Mouse (Mus musculus) embryonic facial prominence, embryonic 14.5 days (tissue): ENCODE data around the gene Ubtf. TPM values are rescaled to one million over a fixed set of nuclear protein-coding genes. Genes with fewer than 3 reads are reported as not detected.

Source experiments
- ATAC-seq: fragments of 200-750 bp; cut with Nextera tagmentation; 2 replicates; pipeline ENCODE4 v1.8.0; 2017; ENCODE audit warnings: low read depth, moderate number of reproducible peaks, moderate TSS enrichment
- DNase-seq: peaks from one replicate; pipeline ENCODE4 v3.0.0-alpha.2; 2015; ENCODE audit warnings: low spot score
- H3K27ac ChIP-seq: fragments of 300-500 bp; sonication (generic); replicated peaks from 2 replicates; pipeline ENCODE4 v1.5.1; 2014; ENCODE audit warnings: low read depth, mild to moderate bottlenecking, low read length, moderate library complexity
- H3K27me3 ChIP-seq: fragments of 300-500 bp; sonication (generic); replicated peaks from 2 replicates; pipeline ENCODE4 v1.6.1; 2014; ENCODE audit warnings: low read length; ENCODE audit not compliant: control insufficient read depth, insufficient read depth
- H3K36me3 ChIP-seq: fragments of 300-500 bp; sonication (generic); 2 replicates; pipeline ENCODE4 v1.6.1; 2014; ENCODE audit warnings: low read length, mixed read lengths; ENCODE audit not compliant: control insufficient read depth, insufficient read depth
- H3K4me1 ChIP-seq: fragments of 300-500 bp; sonication (generic); 2 replicates; pipeline ENCODE4 v1.6.1; 2014; ENCODE audit warnings: antibody characterized with exemption, low read length; ENCODE audit not compliant: control insufficient read depth, insufficient read depth
- H3K4me2 ChIP-seq: fragments of 300-500 bp; sonication (generic); 2 replicates; pipeline ENCODE4 v1.6.1; 2014; ENCODE audit warnings: low read depth, mild to moderate bottlenecking, low read length, moderate library complexity, mixed read lengths
- H3K4me3 ChIP-seq: fragments of 300-500 bp; sonication (generic); 2 replicates; pipeline ENCODE4 v1.5.1; 2014; ENCODE audit warnings: low read depth, mild to moderate bottlenecking, low read length
- H3K9ac ChIP-seq: fragments of 300-500 bp; sonication (generic); 2 replicates; pipeline ENCODE4 v1.6.1; 2014; ENCODE audit warnings: low read depth, mild to moderate bottlenecking, low read length, moderate library complexity, mixed read lengths
- H3K9me3 ChIP-seq: fragments of 300-500 bp; sonication (generic); 2 replicates; pipeline ENCODE4 v1.6.1; 2016; ENCODE audit warnings: low read length; ENCODE audit not compliant: control insufficient read depth
- WGBS: fragments of 180-500 bp; shearing (Covaris S2); extraction: QIAGEN DNeasy Blood & Tissue Kit; methylation state at CpG from one replicate; pipeline ENCODE4 v1.1.7; 2014; 5-methylcytosine and 5-hydroxymethylcytosine counted together
- polyA plus RNA-seq: library from polyadenylated mRNA; unstranded; fragments of >200 nt; fragmentation: Nextera tagmentation; extraction: Ambion mirVana; gene quantifications from 2 replicates; pipeline ENCODE4 v1.2.1, GENCODE M21; 2014

Gene Ubtf
- polyA plus RNA-seq, 1 experiment from 2014 or later, result 73.3 TPM

DNA sequence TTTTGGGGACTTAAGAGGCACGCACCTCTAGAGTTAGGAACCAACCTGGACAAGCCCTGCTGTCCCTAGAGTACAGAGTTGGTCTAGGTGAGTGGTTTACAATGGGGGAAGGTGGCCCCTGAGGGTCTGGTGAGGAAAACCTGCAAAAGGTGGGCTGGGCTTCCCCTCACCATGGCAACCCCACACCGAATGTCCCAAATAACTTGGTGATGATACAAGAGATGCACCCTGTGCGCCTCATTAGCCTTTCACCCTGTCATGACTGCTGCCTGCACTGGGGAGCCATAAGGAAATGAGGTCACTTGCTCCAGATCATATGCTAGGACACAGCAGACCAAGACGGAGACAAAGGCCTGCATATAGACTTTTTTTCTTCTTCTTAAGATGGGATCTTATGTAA lies 30.9 kb upstream of the Ubtf start:
- no peaks in the 10 kb centered on the region for H3K9me3 ChIP-seq
- H3K4me2 ChIP-seq, result no peak overlapping the region
- no peaks in the 10 kb centered on the region for H3K27me3 ChIP-seq
- no peak overlapping the region for H3K27ac ChIP-seq
- H3K4me3 ChIP-seq, result no peak overlapping the region
- no peaks in the 10 kb centered on the region for H3K4me1 ChIP-seq
- no peak overlapping the region for H3K9ac ChIP-seq
- ATAC-seq (no peak), DNase-seq (no peak)
- H3K36me3 ChIP-seq, result no peaks in the 10 kb centered on the region
- WGBS, result 82% methylated on average over 4 of the region's 4 CpGs

GRCm38 (mm10) chr11:102349189-102349954 lies 29.8 kb upstream of the Ubtf start:
- no peak overlapping the region for H3K4me3 ChIP-seq
- H3K27ac ChIP-seq, result no peak overlapping the region
- ATAC-seq (no peak), DNase-seq (no peak)
- no peaks in the 10 kb centered on the region for H3K4me1 ChIP-seq
- 87% methylated on average over 3 of the region's 3 CpGs for WGBS
- no peaks in the 10 kb centered on the region for H3K9me3 ChIP-seq
- no peak overlapping the region for H3K4me2 ChIP-seq
- no peak overlapping the region for H3K9ac ChIP-seq
- H3K36me3 ChIP-seq, result no peaks in the 10 kb centered on the region
- no peaks in the 10 kb centered on the region for H3K27me3 ChIP-seq

DNA sequence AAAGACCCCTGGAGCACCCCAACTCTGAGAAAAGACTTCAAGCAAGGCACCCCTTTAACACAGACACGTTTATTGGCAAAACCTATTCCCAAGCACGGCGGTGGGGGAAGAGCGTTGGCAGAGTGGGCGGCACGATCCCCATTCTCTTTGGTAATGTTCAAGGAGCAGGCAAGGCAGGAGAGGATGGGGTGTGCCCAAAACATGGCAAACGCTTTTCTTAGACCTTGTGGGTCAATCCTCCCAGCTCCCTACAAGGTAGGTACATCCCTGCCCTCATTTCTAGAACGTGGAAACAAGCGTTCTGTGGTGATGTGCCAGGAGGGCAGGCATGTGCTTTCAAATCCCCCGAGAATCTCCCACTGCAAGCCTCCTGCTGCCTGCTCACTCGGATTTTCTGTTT lies 29.2 kb upstream of the Ubtf start:
- Histone ChIP-seq H3K27ac (no peak overlapping the region), H3K4me1 (no peaks in the 10 kb centered on the region), H3K36me3 (no peaks in the 10 kb centered on the region), H3K9me3 (no peaks in the 10 kb centered on the region), H3K27me3 (no peaks in the 10 kb centered on the region), H3K4me3 (no peak overlapping the region), H3K9ac (no peak overlapping the region), H3K4me2 (no peak overlapping the region)
- no peak for ATAC-seq
- DNase-seq, result no peak
- WGBS, result 76% methylated on average over 11 of the region's 11 CpGs

GRCm38 (mm10) chr11:102348101-102348585 lies 28.6 kb upstream of the Ubtf start:
- DNase-seq, result no peak
- Histone ChIP-seq H3K27ac (no peak overlapping the region), H3K9ac (no peak overlapping the region), H3K4me2 (no peak overlapping the region), H3K27me3 (no peaks in the 10 kb centered on the region), H3K36me3 (no peaks in the 10 kb centered on the region), H3K4me3 (no peak overlapping the region), H3K4me1 (no peaks in the 10 kb centered on the region), H3K9me3 (no peaks in the 10 kb centered on the region)
- ATAC-seq, result no peak
- 84% methylated on average over 7 of the region's 7 CpGs for WGBS

DNA sequence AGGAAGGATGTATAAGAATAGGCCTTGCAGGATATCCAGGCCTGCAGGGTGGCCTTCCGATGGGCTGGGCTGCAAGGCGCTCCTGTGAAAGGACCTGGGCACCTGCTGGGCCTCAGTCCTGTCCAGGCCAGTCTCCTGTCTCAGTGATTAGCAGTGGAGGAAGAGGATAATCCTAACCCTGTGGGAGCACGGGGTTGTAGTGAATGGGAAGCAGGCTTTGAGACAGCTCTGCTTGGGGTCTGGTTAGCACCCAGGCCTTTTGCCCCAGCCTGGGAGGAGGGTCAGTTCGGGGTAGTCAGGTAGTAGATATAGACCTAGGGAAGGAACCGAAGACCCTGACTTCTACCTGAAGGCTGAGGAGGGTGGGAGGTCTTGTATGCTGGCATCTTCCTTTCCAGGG lies 28.1 kb upstream of the Ubtf start:
- no peak for ATAC-seq
- H3K36me3 ChIP-seq, result no peaks in the 10 kb centered on the region
- no peak overlapping the region for H3K9ac ChIP-seq
- no peak overlapping the region for H3K27ac ChIP-seq
- no peak overlapping the region for H3K4me2 ChIP-seq
- DNase-seq, result no peak
- no peak overlapping the region for H3K4me3 ChIP-seq
- 68% methylated on average over 5 of the region's 5 CpGs for WGBS
- no peaks in the 10 kb centered on the region for H3K4me1 ChIP-seq
- H3K27me3 ChIP-seq, result no peaks in the 10 kb centered on the region
- H3K9me3 ChIP-seq, result no peaks in the 10 kb centered on the region

- no peaks in the 10 kb centered on the region for H3K9me3 ChIP-seq
- no peak overlapping the region for H3K27ac ChIP-seq
- WGBS, result 62% methylated on average over 5 of the region's 5 CpGs
- H3K36me3 ChIP-seq, result no peaks in the 10 kb centered on the region
- ATAC-seq (no peak), DNase-seq (no peak)
- H3K4me2 ChIP-seq, result no peak overlapping the region
- H3K4me3 ChIP-seq, result no peak overlapping the region
- H3K9ac ChIP-seq, result no peak overlapping the region
- no peaks in the 10 kb centered on the region for H3K4me1 ChIP-seq
- H3K27me3 ChIP-seq, result no peaks in the 10 kb centered on the region
Measured at GRCm38 (mm10) chr11:102346926-102347325, 27.4 kb upstream of the Ubtf start.

- ATAC-seq (no peak), DNase-seq (no peak)
- H3K4me2 ChIP-seq, result no peak overlapping the region
- no peaks in the 10 kb centered on the region for H3K4me1 ChIP-seq
- no peak overlapping the region for H3K4me3 ChIP-seq
- H3K36me3 ChIP-seq, result no peaks in the 10 kb centered on the region
- H3K9me3 ChIP-seq, result no peaks in the 10 kb centered on the region
- no peak overlapping the region for H3K27ac ChIP-seq
- 77% methylated on average over 3 of the region's 3 CpGs for WGBS
- no peak overlapping the region for H3K9ac ChIP-seq
- H3K27me3 ChIP-seq, result no peaks in the 10 kb centered on the region
Measured at GRCm38 (mm10) chr11:102344458-102344857, 24.9 kb upstream of the Ubtf start.

DNA sequence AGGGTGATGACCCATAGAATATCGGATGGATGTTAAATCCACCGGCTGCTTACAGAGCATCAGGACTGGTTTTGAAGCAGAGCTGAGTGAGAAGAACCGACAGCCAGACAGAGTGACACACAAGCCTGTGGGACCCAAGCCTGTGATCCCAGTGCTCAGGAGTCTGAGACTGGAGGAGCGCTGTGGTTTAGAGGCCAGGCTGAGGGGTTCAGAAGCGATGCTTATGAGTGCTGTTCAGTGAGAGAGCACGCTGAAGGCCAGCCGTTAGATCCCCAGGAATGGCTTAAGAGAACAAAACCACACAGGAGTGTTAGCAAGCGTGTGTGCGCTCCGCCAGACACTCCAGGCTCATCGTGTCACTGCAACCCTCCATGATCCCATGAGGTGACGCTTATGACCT lies 23.2 kb upstream of the Ubtf start:
- Histone ChIP-seq H3K4me1 (no peaks in the 10 kb centered on the region), H3K27me3 (no peaks in the 10 kb centered on the region), H3K27ac (no peak overlapping the region), H3K9me3 (no peaks in the 10 kb centered on the region), H3K4me3 (no peak overlapping the region), H3K36me3 (no peaks in the 10 kb centered on the region), H3K9ac (no peak overlapping the region), H3K4me2 (no peak overlapping the region)
- ATAC-seq, result no peak
- no peak for DNase-seq
- WGBS, result 61% methylated on average over 12 of the region's 12 CpGs

DNA sequence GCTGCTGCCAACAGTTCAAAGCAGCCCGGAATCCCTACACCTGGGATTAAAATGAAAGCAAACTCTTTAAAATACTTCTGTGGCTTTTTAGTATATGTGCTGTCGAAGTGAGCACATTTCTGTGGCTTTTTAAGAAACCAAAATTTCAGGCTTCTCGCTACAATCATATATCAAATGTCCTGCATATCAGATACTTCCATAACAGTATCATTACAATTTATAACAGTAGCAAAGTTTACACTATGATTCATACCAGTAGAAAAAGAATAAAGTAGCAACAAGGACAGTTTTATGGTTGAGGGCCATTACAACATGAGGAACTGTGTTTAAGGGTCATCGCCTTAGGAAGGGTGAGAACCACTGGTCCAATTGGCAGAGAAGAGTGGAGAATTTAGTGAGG lies 21.6 kb upstream of the Ubtf start:
- no peaks in the 10 kb centered on the region for H3K27me3 ChIP-seq
- WGBS, result 70% methylated on average over 4 of the region's 4 CpGs
- no peaks in the 10 kb centered on the region for H3K36me3 ChIP-seq
- H3K27ac ChIP-seq, result no peak overlapping the region
- H3K4me3 ChIP-seq, result no peak overlapping the region
- no peak overlapping the region for H3K4me2 ChIP-seq
- no peaks in the 10 kb centered on the region for H3K4me1 ChIP-seq
- no peak overlapping the region for H3K9ac ChIP-seq
- H3K9me3 ChIP-seq, result no peaks in the 10 kb centered on the region
- DNase-seq (no peak), ATAC-seq (no peak)
